Comparison of ENCODE assay signal across 11 mouse cellular contexts in the genomic region with DNA sequence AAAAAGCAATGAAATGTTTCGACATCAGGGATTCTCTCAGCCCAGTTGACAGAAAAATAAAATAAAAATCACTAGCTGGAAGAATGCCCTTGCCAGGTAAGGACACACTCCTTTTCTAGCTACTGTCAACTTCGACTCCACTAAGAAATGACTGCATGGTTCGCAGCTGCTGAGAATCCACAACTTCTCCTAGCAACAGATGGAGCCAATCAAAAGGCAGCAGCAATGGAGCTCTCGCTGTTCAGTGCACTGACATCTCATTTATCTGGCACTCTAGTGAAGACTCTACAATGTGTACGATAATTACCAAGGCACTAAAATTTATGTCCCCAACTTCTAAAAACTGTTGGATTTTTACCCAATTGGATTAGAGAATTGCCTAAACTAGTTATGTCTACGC.
DNase-seq lines count a peak whose midpoint lies in the region; ATAC-seq lines count a peak whose summit lies in the region.
"Had no signal": no experiment of that assay in that cellular context is flagged by ENCODE, and none has a peak within 500 bp of the region (broad histone marks: within the 10 kb centered on the region; RNA-seq: fewer than 3 reads in every experiment).

No protein-coding gene starts in this region.

- no peak overlapping the region for H3K4me2 ChIP-seq in hindbrain, embryonic 15.5 days
- no peak overlapping the region for H3K4me2 ChIP-seq in hindbrain, embryonic 12.5 days (replicated peaks)

- no peak overlapping the region for H3K9ac ChIP-seq in hindbrain, embryonic 15.5 days
- no peak overlapping the region for H3K9ac ChIP-seq in hindbrain, embryonic 12.5 days

- no peaks in the 10 kb centered on the region for H3K27me3 ChIP-seq in hindbrain, embryonic 15.5 days
- no peaks in the 10 kb centered on the region for H3K27me3 ChIP-seq in hindbrain, embryonic 12.5 days

- no peaks in the 10 kb centered on the region for H3K36me3 ChIP-seq in hindbrain, embryonic 15.5 days
- no peaks in the 10 kb centered on the region for H3K36me3 ChIP-seq in hindbrain, embryonic 12.5 days

- peak; percentile 89 for ATAC-seq in hindbrain, embryonic 15.5 days (ENCODE audit: low FRiP score, low read depth)
- no peak for ATAC-seq in hindbrain, embryonic 12.5 days (ENCODE audit: low FRiP score)

- WGBS in hindbrain, embryonic 15.5 days, result 35% methylated on average over 6 of the region's 6 CpGs
- WGBS in hindbrain, embryonic 12.5 days, result 50% methylated on average over 6 of the region's 6 CpGs

- H3K9me3 ChIP-seq in hindbrain, embryonic 15.5 days, result no peaks in the 10 kb centered on the region
- H3K9me3 ChIP-seq in hindbrain, embryonic 12.5 days (replicated peaks), result no peaks in the 10 kb centered on the region

- no peak overlapping the region for H3K4me3 ChIP-seq in hindbrain, embryonic 15.5 days
- H3K4me3 ChIP-seq in hindbrain, embryonic 12.5 days, result no peak overlapping the region

- H3K27ac ChIP-seq in hindbrain, embryonic 15.5 days (replicated peaks), result no peak overlapping the region
- no peak overlapping the region for H3K27ac ChIP-seq in hindbrain, embryonic 12.5 days
- H3K27ac ChIP-seq: macrophage had no signal

- peak; percentile 2 for DNase-seq in retina, postnatal 1 day
- DNase-seq in retina, embryonic 14.5 days (ENCODE audit: low spot score), result no peak
- DNase-seq in layer of hippocampus, adult 18-20 months (ENCODE audit: low spot score in 2 of 2), result peak; percentile 28 to 72
- DNase-seq in telencephalon, adult 2 months (ENCODE audit: low read depth, low spot score), result peak; percentile 46
- no peak for DNase-seq in ovary, adult 18-20 months (ENCODE audit: low spot score)
- DNase-seq: kidney, adult 8-10 months; liver; thymus, postnatal 4 days had no signal

- H3K4me1 ChIP-seq in hindbrain, embryonic 15.5 days (replicated peaks), result peaks cover 5% of the 10 kb centered on the region; the same call in 1 of the 2 replicates
- H3K4me1 ChIP-seq in hindbrain, embryonic 12.5 days, result no peaks in the 10 kb centered on the region

Comparison
In these comparisons a context has a peak if more than half of its experiments do, and no peak if none do; other contexts are left out.
1. DNase-seq: peak in retina, postnatal 1 day (single experiment), layer of hippocampus, adult 18-20 months (2 of 2) and telencephalon, adult 2 months (single experiment); none in retina, embryonic 14.5 days (single experiment) and ovary, adult 18-20 months (single experiment).